Mouse (Mus musculus) layer of hippocampus, adult 18-20 months (tissue): ENCODE results near the gene Sppl2b. TPM values are rescaled to one million over a fixed set of nuclear protein-coding genes. Genes with fewer than 3 reads are reported as not detected.

ENCODE experiments used
- DNase-seq, 2 experiments: peaks; one replicate each; pipeline ENCODE4 v3.0.0; 2022; ENCODE audit warnings: low spot score in 2 of 2
- microRNA-seq, 2 experiments: library from miRNA; unstranded; fragments of <30 nt; microRNA quantifications; one replicate each; pipeline ENCODE4 v1.2.0; 2021
- total RNA-seq, 2 experiments: library from RNA; stranded (reverse); gene quantifications; 2 replicates each; pipeline ENCODE4 v1.2.3; 2021

Sppl2b gene
- total RNA-seq, 2 experiments from 2014 or later, result 46.4 to 55.6 TPM

- DNase-seq, result no peak
Measured at GRCm38 (mm10) chr10:80917336-80917778, 62.3 kb downstream of the Sppl2b start.

DNA sequence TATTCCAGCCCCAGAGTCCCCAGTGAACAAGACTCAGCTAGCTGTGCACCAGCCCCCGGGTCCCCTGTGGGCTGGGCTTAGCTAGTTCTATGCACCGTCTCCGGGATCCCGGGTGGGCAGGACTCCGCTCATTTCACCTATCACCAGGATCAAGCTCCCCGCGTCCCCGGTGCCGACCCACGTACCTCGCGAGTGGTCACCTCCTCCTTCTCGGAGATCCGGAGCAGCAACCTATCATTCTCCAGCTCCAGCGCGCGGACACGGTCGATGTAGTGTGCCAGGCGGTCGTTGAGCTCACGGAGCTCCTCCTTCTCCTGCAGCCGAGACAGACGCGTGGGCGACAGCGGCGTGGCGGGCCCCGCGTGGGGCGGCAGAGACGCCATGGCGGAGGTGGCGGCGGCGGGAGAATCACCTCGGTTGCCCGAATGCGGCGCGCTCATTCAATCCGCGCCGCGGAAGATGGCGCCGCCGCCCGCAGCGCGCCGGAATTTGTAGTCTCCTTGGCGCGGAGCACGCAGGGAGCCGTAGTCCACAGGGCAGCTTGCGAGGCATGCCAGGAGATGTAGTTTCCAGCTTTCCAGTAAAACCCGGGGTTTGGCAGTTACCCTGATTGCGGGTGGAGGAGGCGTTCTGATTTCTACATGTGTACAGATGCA lies 62.8 kb downstream of the Sppl2b start, which contains the start of gene Lmnb2:
TSS of gene Lmnb2 (minus strand) at position 467 of the 656 bp plus-strand sequence.
- DNase-seq, result peak; percentile 80 to 89

Small RNAs within 50 kb of the gene (microRNA-seq; reads per million reads assigned to microRNA genes)
- 3.2 to 4.7 reads per million in 2 experiments for gene Mir1982

Other genes with a start within 250 kb of the Sppl2b start
- 1 to 10 TPM; 2.6 to 3.1 TPM for gene Gm49322, start 249.3 kb upstream of the Sppl2b start, total RNA-seq
- gene Csnk1g2, start 232.4 kb upstream of the Sppl2b start, total RNA-seq, result 100 to 1,000 TPM; 230 to 247 TPM
- gene Btbd2, start 198.2 kb upstream of the Sppl2b start, total RNA-seq, result 100 to 1,000 TPM; 110 to 114 TPM
- 10 to 100 TPM; 44.7 to 46.1 TPM for gene Mknk2, start 177.2 kb upstream of the Sppl2b start, total RNA-seq
- gene Mob3a, start 153.3 kb upstream of the Sppl2b start, total RNA-seq, result 10 to 100 TPM; 13.2 to 13.5 TPM
- gene Izumo4, start 153.1 kb upstream of the Sppl2b start, total RNA-seq, result 10 to 100 TPM; 52.5 to 54.7 TPM
- 100 to 1,000 TPM; 138 TPM for gene Ap3d1, start 113.0 kb upstream of the Sppl2b start, total RNA-seq
- gene Dot1l, start 100.1 kb upstream of the Sppl2b start, total RNA-seq, result 10 to 100 TPM; 40.6 to 49.6 TPM
- 10 to 100 TPM; 52.3 to 57.3 TPM for gene Sf3a2, start 57.1 kb upstream of the Sppl2b start, total RNA-seq
- 10 to 100 TPM; 63.3 to 71.2 TPM for gene Plekhj1, start 56.6 kb upstream of the Sppl2b start, total RNA-seq
- 1 to 10 TPM; 3.3 to 3.6 TPM for gene Amh, start 50.0 kb upstream of the Sppl2b start, total RNA-seq
- gene Jsrp1, start 41.8 kb upstream of the Sppl2b start, total RNA-seq, result 1 to 10 TPM; 2.2 to 3.0 TPM
- 100 to 1,000 TPM; 518 to 519 TPM for gene Oaz1, start 28.6 kb upstream of the Sppl2b start, total RNA-seq
- 10 to 100 TPM; 42.7 to 51.6 TPM for gene Lingo3, start 11.2 kb upstream of the Sppl2b start, total RNA-seq
- gene Lsm7, start 66 bp upstream of the Sppl2b start, total RNA-seq, result 10 to 100 TPM; 41.4 to 50.4 TPM
- gene Tmprss9, start 16.6 kb downstream of the Sppl2b start, total RNA-seq, result under 1 TPM; 0.40 to 0.56 TPM
- 100 to 1,000 TPM; 136 to 144 TPM for gene Timm13, start 45.7 kb downstream of the Sppl2b start, total RNA-seq
- 10 to 100 TPM; 19.5 to 22.3 TPM for gene Lmnb2, start 63.0 kb downstream of the Sppl2b start, total RNA-seq
- 10 to 100 TPM; 24.9 to 28.1 TPM for gene Gadd45b, start 74.8 kb downstream of the Sppl2b start, total RNA-seq
- 100 to 1,000 TPM; 166 to 173 TPM for gene Gng7, start 159.7 kb downstream of the Sppl2b start, total RNA-seq
- gene Diras1, start 170.4 kb downstream of the Sppl2b start, total RNA-seq, result 10 to 100 TPM; 96.6 to 98.2 TPM
- 10 to 100 TPM; 62.1 to 64.4 TPM for gene Slc39a3, start 182.2 kb downstream of the Sppl2b start, total RNA-seq
- gene Sgta, start 204.9 kb downstream of the Sppl2b start, total RNA-seq, result 100 to 1,000 TPM; 180 to 183 TPM
- gene Thop1, start 214.8 kb downstream of the Sppl2b start, total RNA-seq, result 10 to 100 TPM; 50.5 to 50.6 TPM
- gene Creb3l3, start 243.6 kb downstream of the Sppl2b start, total RNA-seq, result under 1 TPM; 0.57 to 0.63 TPM